In genomic region chr4:107067151-107067840, GRCm38 (mm10) we compare ENCODE assay signal across 1 mouse cellular context.
TF ChIP-seq lines count a peak whose summit lies in the region.

No protein-coding gene starts in this region.

TF ChIP-seq in MEL, 35 proteins besides CTCF, POLR2A, EP300 and RAD21 (continued from another document):
- TF ChIP-seq MEF2A (IDR thresholded peaks at IDR 0.05; ENCODE audit: extremely low read depth, insufficient replicate concordance, low read depth, low read length, poor library complexity, severe bottlenecking) = no peak
